Mouse (Mus musculus) layer of hippocampus, adult 2 months (tissue): ENCODE measurements at regions not wholly inside any gene's neighbourhood (a gene's known extent, or its start where the extent isn't known, plus 50 kb on each side); places are given as distances from the start of the nearest gene placed in this dataset.

ENCODE experiments used
- DNase-seq, 2 experiments: peaks; one replicate each; pipeline ENCODE4 v3.0.0; 2022; ENCODE audit warnings: low spot score in 2 of 2
- H3K27ac ChIP-seq: fragments of 200-600 bp; 2 replicates; pipeline ENCODE4 v1.8.1; 2022
- H3K4me3 ChIP-seq: fragments of 200-600 bp; 2 replicates; pipeline ENCODE4 v1.8.1; 2022; ENCODE audit warnings: mild to moderate bottlenecking
- CTCF ChIP-seq: fragments of 200-600 bp; conservative IDR thresholded peaks from 2 replicates; pipeline ENCODE4 v1.8.1; 2022; ENCODE audit warnings: antibody characterized with exemption, mild to moderate bottlenecking, moderate library complexity

DNA sequence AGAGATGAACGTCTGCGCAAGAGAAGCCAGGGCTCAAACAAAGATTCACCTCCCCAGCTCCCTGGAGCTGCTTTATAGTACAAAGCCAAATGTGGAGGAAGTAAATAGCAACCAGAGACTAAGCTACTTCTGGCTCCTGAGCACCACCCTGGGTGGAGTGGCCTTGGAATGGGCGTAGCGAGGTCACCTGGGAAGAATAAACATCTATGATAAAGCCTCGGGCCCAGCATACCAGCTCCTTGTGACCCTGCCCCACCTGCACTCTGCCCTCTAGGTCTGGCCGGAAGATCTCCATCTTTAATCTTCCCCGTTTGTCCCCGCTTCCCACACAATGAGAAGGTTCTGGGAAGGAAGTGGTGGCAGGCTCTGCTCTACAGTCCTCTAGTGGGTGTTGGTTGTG, 61.0 kb upstream of the Ptpn3 start:
- TF ChIP-seq CTCF = no peak
- no peak overlapping the region for H3K27ac ChIP-seq
- no peak for DNase-seq
- H3K4me3 ChIP-seq = no peak overlapping the region

GRCm38 (mm10) chr4:57369736-57370373, 64.2 kb upstream of the Palm2 start:
- peak; percentile 97 for TF ChIP-seq CTCF
- no peak overlapping the region for H3K27ac ChIP-seq
- peak; percentile 77 to 83 for DNase-seq
- no peak overlapping the region for H3K4me3 ChIP-seq

DNA sequence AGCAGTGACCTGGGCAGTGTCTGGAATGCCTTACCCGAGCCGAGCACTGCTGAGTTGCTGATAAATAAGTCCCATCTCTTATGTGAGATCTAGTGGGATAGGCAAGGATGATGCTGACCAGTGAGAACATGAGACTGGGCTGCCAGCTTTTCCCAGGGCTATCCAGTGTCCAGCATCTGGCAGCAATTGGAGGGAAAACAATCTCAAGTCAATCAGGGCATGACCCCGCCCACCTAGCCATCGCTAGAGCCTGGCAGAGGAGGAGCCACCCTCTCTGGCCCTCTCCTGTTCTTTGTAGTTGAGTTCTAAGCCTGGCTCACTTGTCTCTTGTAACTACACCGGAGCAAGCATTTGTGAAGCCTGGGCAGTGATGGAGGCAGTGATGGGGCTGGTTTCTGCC, 56.2 kb upstream of the Palm2 start:
- TF ChIP-seq CTCF = no peak
- no peak overlapping the region for H3K4me3 ChIP-seq
- DNase-seq = no peak
- no peak overlapping the region for H3K27ac ChIP-seq

DNA sequence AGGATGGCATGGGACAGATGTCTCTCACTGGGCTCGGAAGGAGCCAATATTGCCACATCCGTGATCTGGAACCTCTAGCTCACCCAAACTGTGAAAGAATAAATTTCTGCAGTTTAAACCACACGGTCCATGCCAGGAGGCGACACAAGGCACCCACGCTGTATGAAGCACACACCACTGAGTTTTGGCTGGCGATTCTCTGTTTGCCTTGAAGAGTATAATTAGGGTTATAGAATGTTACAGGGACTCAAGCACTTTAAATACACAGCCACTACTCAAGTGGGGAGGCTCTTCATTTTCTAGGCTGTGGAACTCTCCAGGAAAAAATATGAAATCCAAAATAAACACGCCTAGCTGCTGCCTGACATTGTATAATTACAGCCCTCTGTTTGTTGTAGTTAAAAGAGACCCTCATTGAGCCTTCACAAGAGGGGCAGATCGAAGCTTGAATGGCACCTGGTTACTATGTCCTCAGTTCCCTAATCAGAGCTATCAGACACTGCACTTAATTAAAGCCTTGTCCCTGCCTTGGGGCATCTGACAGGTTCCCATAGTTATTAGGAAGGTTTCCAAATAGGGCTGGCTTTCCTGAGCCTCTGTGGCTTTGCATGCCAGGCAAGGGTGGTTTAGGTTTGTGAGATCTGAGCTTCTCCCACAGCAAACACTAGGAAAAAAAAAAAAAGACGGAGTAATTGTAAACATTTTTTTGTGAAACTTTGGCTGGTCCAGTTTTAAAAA, 53.8 kb upstream of the Palm2 start:
- no peak for TF ChIP-seq CTCF
- DNase-seq = no peak
- no peak overlapping the region for H3K4me3 ChIP-seq
- H3K27ac ChIP-seq = no peak overlapping the region

- Histone ChIP-seq H3K4me3 (no peak overlapping the region), H3K27ac (no peak overlapping the region)
- TF ChIP-seq CTCF = no peak
- no peak for DNase-seq
Measured at GRCm38 (mm10) chr4:57381306-57381705, 52.7 kb upstream of the Palm2 start.
